Mouse (Mus musculus) mouse trophoblast stem cell (cell line): ENCODE data around the gene Olfr1019.

Experiments
- in situ Hi-C, 2 experiments: fragments of 300-500 bp; cut with MseI, MboI; formaldehyde crosslinking; loops; 2 replicates in 1 of 2; 3 replicates in 1 of 2; pipeline ENCODE4 v1.15.1; 2025

Gene Olfr1019

GRCm38 (mm10) chr2:85845383-85845782, at the start of gene Olfr1019:
Gene Olfr1019, minus strand, starts transcription at chr2:85845483.
- in situ Hi-C loops, result no loop called here

- in situ Hi-C loops, result no loop called here
Observed at GRCm38 (mm10) chr2:85885340-85885739, 40.1 kb upstream of the Olfr1019 start, which contains the start of gene Olfr1023. Gene Olfr1023, plus strand, starts transcription at chr2:85885640.

- in situ Hi-C loops, result no loop called here
Observed at GRCm38 (mm10) chr2:85868294-85868693, 23.0 kb upstream of the Olfr1019 start, which contains the start of gene Olfr1022. Gene Olfr1022, plus strand, starts transcription at chr2:85868594.

- in situ Hi-C loops, result no loop called here
Observed at GRCm38 (mm10) chr2:85846730-85847129, 1.4 kb upstream of the Olfr1019 start, which contains the start of gene Olfr1020. Gene Olfr1020, plus strand, starts transcription at chr2:85847030.

- in situ Hi-C loops, result no loop called here
Observed at GRCm38 (mm10) chr2:85818179-85818578, 27.1 kb downstream of the Olfr1019 start, which contains the start of gene Olfr1018. Gene Olfr1018, plus strand, starts transcription at chr2:85818479.

- in situ Hi-C loops, result no loop called here
Observed at GRCm38 (mm10) chr2:85804501-85804900, 40.8 kb downstream of the Olfr1019 start.

GRCm38 (mm10) chr2:85802444-85802843, 42.8 kb downstream of the Olfr1019 start, which contains the start of gene Olfr1016:
Gene Olfr1016, minus strand, starts transcription at chr2:85802544.
- in situ Hi-C loops, result no loop called here

- in situ Hi-C loops, result no loop called here
Observed at GRCm38 (mm10) chr2:85792331-85792730, 53.0 kb downstream of the Olfr1019 start.
